Mouse (Mus musculus) mature B cell (primary cell): ENCODE results near the gene Fez2.

Source experiments
- in situ Hi-C: fragments of 300-500 bp; cut with MboI; formaldehyde crosslinking; loops from 2 replicates; pipeline ENCODE4 v1.14.3; 2019

The Fez2 gene

DNA sequence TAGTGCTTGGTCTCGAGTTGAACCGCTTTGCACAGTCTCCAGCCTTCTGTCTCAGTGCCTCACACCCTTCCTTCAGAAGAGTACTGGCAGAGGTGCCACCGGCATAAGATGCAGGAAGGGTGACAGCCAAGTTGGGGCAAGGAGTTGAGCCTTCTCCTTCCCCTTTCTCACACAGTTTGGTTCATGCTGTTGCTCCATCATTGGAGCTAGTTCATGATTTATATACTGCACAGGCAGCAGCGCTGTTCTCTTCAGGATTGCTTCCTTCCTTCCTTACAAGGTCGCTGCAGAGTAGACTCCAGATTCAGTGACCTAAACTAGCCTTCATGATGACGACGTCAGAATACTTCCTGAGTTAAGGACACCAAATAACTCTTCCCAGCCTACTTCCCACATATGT is 51.9 kb downstream of the Fez2 start:
- in situ Hi-C loops: no loop called here

DNA sequence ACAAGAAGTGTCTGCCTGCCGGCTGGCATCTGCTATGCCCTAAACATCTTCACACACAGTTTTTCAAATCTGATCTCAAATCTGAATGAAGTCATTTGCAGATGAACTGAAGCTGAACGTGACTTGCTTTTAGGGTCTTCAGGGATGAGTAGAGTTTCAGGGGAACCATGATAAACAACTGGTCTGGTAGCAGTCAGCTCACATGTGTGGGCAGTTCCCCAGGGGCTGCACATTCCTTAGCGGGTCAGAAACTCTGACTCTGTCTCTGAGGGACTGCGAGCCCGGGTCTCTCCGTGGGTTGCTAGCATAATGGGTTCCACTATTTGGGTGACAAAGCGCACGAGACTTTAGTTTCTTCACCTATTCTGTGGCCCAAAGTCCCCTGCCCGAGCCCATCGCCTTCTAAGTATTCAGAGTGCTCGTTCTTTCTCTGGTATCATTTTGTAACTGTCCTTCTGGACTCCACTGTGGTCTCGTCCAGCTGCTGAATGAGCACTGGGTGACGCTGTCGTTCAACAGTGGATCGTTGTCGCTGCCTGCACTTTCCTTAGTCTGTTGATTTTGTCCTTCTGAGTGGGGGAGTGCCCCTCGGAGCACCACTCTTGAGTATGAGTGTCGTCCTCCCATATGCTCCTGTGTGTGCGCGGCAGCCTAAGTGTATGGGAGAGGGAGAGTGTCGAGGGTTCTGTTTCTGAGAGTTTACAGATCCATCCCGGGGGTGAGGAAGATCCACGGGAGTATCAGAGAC is 53.2 kb downstream of the Fez2 start:
- in situ Hi-C loops: no loop called here

GRCm38 (mm10) chr17:78361939-78362728 is 55.8 kb downstream of the Fez2 start:
- in situ Hi-C loops: no loop called here

GRCm38 (mm10) chr17:78358251-78358726 is 59.7 kb downstream of the Fez2 start:
- in situ Hi-C loops: no loop called here

- in situ Hi-C loops: no loop called here
Observed at GRCm38 (mm10) chr17:78357753-78358152, 60.2 kb downstream of the Fez2 start.

- in situ Hi-C loops: no loop called here
Observed at GRCm38 (mm10) chr17:78355611-78356010, 62.3 kb downstream of the Fez2 start.

GRCm38 (mm10) chr17:78354871-78355270 is 63.1 kb downstream of the Fez2 start:
- in situ Hi-C loops: no loop called here

GRCm38 (mm10) chr17:78354411-78354810 is 63.5 kb downstream of the Fez2 start:
- in situ Hi-C loops: no loop called here

GRCm38 (mm10) chr17:78352500-78352855 is 65.5 kb downstream of the Fez2 start:
- in situ Hi-C loops: no loop called here

- in situ Hi-C loops: no loop called here
Observed at GRCm38 (mm10) chr17:78351676-78352499, 66.1 kb downstream of the Fez2 start.

DNA sequence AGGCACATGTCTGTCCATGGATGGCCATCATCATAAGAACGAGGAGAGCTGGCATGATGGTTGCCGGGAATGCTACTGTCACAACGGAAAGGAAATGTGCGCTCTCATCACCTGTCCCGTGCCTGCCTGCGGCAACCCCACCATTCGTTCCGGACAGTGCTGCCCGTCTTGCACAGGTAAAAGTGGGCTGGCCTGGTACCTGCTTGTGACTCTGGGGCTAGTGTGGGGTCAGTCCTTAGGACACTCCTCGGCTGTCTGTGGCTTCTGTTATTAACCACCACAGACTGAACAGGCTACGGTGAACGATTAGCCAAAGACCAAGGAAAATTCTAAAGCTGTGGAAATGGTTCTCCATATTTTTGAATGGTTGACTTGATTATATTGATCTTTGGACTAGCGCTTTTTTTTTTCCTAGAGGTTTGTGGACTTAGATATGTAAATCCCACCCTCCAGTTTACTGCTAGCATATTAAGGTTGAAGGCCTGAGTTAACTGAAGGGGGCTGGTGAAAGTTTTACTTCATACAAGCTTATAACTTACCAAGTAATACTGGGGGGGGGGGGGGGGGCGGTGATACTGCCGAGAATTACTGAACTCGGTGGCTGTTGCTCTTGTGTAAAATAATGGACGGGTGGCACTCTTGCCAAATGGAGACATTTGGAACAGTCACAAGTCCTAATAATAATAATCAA is 70.7 kb downstream of the Fez2 start:
- in situ Hi-C loops: no loop called here

DNA sequence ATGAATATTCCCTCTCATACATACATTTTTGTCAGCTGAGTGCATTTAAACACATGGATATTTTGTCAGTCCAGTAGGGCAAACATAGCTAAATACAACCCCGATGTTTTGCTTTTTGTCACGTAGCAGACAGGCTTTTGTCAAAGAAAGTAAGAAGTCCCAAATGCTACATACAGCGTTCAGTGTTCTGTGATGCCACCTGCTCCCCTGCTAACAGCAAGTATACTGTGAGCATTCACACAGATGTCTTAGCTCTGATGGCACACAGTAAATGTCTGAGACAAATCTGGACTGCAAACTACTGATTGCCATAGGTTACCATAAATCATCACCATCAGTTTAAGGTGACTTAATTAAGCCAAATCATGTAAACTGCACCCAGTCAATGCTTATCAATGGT is 74.3 kb downstream of the Fez2 start:
- in situ Hi-C loops: no loop called here

DNA sequence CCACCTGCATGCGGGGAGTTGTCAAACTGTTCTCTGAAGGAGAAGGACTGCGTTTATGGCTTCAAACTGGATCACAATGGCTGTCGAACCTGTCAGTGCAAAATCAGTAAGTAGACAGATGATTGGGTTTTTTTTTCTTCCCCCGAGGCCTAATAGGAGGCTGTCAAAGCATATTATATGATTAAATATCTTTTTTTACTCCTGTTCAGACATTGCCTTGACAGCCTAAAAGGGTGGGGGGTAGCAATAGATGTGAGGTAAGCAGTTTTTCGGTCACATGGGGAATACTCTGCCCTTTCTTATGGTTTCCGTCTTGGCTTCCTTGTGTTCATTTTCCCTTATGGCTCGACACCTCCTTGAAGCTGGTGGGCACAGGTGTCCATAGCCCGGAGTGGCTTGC is 82.7 kb downstream of the Fez2 start:
- in situ Hi-C loops: no loop called here

- in situ Hi-C loops: no loop called here
Observed at GRCm38 (mm10) chr17:78333275-78333674, 84.7 kb downstream of the Fez2 start.

- in situ Hi-C loops: no loop called here
Observed at GRCm38 (mm10) chr17:78331438-78331837, 86.5 kb downstream of the Fez2 start.

GRCm38 (mm10) chr17:78328287-78328686 is 89.7 kb downstream of the Fez2 start:
- in situ Hi-C loops: no loop called here

- in situ Hi-C loops: no loop called here
Observed at GRCm38 (mm10) chr17:78327187-78327586, 90.8 kb downstream of the Fez2 start.

- in situ Hi-C loops: no loop called here
Observed at GRCm38 (mm10) chr17:78326381-78326780, 91.6 kb downstream of the Fez2 start.

GRCm38 (mm10) chr17:78325761-78326332 is 92.1 kb downstream of the Fez2 start:
- in situ Hi-C loops: no loop called here

GRCm38 (mm10) chr17:78322369-78323335 is 95.3 kb downstream of the Fez2 start:
- in situ Hi-C loops: no loop called here
